Mouse (Mus musculus) adrenal gland, adult 8-10 months (tissue): ENCODE results near the gene Edf1. TPM values are rescaled to one million over a fixed set of nuclear protein-coding genes. Genes with fewer than 3 reads are reported as not detected.
"Not testable (repeated sequence)": the region's sequence is repeated elsewhere in the genome, so short reads cannot be mapped to it uniquely, and the experiment has no call there.

Experiments used
- DNase-seq: peaks from one replicate; pipeline ENCODE4 v3.0.0; 2022
- total RNA-seq, 4 experiments: library from RNA; stranded (reverse); gene quantifications; 2 replicates each; pipeline ENCODE4 v1.2.4; 2022

Gene Edf1
- total RNA-seq: 100 to 1,000 TPM; 149 to 331 (median 215) TPM

DNA sequence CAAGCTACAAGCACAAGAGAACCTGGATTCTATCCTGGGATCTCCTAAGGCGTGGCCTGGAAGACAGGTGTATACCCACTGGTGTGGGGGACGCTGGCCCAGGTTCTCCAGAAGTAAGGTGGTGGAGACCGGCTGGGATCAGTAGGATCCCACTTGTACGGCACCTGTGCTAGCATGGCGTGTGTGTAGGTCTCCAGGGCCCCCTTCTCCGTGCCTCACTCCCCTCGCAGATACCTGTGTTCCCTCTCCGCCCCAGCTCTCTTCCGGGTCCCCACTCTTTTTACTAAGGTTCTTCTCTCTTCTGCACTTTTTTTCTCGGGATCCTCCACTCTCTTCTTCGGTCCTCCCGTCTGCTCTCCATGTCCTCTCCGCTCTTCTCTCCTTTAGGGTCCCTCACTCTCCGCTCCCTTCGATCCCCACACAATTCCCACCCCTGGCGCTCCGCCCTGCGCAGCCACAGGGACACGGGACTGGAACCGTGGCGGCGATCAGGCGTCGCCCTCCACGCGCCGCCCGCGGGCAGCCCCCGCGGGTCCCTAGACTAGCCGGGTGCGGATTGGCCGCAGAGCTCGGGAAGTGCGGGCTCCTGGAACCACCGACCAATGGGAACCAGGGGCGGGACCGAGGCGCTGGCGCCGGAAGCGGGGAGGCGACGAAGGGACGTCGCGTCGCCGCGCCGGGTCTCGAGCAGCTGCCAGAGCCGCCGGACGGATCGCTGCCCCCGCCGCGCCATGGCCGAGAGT is at the start of gene Edf1:
Gene Edf1 (plus strand): TSS at position 627 of the 743 bp plus-strand sequence.
- peak; percentile 94 for DNase-seq

DNA sequence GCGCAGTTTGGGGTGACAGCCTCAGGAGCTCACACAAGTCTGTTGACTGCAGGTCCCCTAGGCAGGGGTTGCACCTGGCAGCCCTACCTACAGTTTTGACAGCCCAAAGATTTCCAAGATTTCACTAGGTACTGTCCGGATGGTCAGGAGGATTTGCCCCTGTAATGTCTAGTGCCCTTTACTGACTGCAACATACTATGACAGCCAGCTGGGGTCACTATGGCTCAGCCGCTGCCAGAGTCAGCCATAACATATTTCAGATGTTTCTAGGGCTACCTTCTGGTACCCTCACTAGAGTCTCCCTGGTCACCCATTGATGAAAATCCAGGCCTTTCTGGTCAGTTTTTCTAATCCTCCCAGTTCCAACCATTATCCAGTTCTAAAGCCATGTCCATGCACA is 47.7 kb upstream of the Edf1 start:
- no peak for DNase-seq

DNA sequence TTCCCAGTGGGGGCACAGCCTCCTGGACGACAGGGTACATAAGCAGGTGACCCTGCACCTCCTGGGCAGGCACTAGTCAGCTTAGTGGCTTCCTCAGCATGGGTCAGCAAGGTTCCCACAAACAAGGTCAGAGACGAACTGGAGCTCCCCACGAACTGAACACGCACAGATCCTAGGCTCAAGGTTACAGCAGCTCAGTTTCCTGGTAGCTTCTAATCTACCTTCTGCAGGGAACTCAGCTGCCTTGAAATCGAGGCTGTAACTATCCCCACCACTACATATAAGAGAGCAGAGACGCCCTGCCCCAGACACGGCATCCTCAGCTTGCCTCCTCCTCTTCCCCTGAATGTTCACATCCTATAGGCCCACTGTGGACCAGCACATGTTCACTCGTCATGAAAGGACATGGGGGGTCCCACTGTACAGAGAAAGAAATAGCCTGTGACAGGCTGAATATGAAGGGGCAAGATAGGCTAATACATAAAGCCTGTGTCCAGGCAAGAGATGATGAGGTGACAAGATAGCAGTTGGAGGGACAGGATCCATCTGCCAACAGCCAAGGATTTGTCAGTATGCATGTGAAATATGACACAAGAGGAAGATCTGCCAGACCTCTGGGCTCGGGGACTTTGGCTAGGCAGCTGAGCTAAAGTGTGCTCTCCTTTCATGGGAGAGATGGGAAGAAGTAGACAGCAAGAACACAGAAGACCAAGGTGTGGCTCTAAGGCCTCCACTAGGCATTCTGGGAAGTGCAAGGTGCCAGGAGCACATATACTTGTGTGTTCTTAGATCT is 30.9 kb upstream of the Edf1 start:
- no peak for DNase-seq

DNA sequence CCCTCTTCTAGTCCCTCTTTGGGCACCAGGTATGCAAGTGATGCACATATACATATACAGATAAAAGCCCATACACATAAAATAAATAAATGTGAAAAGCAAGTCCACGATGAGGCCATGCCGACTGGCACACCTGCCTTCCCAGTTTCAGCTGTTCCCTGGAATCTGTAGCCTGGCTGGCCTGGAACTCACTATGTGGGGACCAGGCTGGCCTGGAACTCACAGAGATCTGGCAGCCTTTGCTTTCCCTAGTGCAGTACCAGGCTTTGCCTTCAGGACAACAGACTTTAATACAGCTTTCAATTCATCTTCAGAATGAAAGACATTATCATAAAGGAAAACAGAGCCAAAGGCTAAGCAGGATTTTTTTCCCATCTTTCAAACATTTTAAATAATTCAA is 23.9 kb upstream of the Edf1 start:
- DNase-seq: no peak

DNA sequence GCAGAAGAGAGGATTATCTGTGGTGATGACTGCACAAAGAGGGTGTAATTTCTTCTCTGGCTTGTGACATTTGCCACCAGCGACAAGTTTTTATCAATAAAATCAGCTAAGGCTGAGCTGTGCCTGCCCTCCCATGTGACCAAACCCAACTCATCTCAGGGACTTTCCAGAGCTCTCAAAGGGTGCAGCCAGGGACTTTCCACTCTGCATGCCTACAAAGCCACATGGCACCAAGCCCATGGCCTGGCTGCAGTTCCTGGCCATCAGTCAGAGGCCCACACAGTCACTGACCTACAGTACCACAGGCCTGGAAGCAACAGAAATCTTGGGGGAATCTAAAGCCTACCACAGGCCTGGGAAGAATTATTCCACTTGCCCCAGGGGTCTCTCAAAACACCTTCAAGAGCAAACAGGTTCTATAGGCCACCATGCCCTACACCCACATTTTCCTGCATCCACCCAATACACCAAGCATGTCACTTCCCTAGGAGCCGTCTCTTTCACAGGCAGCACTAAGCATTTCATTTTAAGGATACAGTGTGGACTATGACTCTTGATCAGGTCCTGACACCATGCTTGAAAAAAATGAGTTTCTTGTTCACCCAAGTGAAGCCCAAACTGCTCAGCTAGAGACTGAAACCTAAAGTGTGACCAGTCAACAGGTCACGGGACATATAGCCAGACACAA is 23.3 kb upstream of the Edf1 start:
- peak; percentile 93 for DNase-seq

DNA sequence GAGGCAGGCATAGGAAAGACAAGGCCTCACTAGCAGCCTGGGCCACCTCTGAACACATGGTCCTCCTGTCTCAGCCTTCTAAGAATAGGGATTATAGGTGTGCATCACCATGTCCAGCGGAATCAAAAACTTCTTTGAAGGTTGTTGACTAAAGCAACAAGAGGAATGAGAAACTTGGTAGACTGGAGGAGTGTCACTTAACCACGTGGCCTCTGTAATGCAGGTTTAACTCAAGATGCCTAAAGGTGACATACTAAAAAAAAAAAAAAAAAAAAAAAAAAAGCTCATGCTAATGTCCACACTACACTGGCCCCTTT is 22.8 kb upstream of the Edf1 start:
- no peak for DNase-seq

DNA sequence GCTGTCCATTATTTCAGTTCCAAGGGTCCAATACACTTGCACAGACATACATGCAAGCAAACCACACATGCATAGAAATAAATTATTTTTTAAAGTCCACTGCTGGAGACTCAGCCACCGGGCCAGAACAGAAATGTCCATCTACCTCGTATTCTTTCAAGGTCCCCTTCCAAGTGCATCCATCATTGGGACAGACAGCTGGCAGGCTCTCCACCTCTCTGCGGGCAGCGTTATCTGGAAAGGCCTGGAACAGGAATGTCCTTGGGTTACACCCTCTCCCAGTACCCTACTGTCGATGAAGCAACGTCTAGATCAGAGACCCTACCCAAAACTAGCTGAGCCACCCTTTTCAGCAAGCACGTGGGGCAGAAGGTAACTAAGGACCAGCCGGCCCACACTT is 21.1 kb upstream of the Edf1 start:
- DNase-seq: peak; percentile 82

DNA sequence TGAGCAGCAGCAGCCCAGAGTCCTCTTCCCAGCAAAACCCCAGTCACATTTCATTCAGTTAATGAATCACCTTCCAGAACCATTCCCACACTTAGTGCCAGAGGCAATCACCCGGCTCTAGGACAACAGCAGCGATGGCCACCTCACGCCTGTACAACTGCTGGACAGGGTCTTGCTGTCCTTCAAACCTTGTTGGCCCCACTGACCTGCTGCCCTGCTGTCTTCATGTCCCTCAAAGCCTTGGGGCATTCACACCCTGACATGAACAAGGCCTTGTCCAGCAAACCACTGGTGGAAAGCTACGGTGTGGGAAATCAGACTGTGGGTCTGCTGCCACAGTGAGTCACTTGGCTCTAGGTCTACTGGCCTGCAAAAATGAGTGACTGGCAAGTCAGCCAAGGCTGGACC is 17.1 kb upstream of the Edf1 start:
- peak; percentile 64 for DNase-seq

DNA sequence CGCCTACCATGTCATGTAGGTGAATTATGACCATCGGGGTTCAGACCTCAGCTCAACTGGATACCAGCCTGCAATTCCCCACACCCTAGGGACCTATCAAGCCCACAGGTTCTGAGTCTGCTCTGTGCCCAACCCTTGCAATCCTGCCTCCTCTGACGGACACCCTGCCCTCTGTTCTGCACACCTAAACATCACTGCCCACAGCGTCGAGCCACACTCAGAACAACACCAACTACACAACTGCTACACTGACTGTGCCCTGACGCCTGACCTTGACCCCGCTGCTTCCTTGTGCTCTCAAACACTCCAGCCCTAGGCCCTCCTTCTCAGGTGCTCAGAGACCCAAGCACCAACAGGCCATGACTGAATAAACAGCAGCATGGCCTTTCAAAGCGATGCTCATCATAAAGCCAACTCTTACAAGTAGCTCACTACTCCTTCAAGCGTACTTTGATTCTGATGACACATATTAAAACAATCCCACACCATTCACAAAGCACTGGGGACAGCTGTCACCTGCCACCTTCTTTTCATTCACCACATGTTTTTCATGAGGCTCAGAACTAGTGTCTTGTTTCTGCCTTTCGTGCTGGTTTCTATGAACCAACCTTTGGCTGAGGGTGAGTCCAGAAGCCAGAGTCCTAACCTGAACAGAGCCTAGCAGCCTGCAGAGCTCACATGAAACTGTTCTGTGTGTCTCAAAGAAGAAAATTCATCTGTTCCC is 15.8 kb upstream of the Edf1 start:
- no peak for DNase-seq

DNA sequence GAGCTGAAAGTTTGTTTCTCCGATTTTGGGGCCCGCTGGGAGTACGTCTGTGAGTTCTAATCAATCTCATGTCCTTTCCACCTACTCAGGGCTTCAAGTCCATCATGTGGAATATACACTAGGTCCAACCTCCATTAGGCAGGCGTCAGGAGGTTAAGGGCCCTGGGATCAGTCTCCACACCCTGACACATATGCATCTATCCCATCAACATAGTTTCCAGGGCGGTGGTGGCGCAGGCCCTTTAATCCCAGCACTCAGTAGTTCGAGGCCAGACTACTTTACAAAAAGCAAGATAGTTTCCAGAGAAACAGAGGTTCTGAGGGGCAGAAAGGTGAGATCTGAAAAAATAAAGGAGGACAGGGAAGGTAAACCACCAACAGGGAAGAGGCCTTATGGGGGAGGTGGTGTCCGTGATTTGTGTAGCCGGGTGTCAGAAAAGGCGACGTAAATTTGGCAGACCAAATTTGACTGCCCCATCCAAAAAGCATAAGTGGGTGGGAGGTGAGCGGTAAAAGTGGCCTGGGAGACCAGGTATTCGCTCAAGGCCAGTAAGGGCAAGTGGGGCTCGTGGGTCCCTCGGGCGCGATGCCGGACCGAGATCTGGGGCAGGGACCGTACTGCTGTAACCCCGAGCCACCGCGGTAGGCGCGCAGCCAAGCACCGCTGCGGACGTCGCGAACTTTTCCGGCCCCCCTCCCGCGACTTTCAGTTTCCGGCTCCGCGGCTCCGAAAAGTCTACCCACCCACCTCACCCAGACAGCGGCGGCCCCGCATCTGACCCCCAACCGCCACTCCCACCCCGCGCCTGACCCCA is 11.4 kb upstream of the Edf1 start:
- DNase-seq: no peak

DNA sequence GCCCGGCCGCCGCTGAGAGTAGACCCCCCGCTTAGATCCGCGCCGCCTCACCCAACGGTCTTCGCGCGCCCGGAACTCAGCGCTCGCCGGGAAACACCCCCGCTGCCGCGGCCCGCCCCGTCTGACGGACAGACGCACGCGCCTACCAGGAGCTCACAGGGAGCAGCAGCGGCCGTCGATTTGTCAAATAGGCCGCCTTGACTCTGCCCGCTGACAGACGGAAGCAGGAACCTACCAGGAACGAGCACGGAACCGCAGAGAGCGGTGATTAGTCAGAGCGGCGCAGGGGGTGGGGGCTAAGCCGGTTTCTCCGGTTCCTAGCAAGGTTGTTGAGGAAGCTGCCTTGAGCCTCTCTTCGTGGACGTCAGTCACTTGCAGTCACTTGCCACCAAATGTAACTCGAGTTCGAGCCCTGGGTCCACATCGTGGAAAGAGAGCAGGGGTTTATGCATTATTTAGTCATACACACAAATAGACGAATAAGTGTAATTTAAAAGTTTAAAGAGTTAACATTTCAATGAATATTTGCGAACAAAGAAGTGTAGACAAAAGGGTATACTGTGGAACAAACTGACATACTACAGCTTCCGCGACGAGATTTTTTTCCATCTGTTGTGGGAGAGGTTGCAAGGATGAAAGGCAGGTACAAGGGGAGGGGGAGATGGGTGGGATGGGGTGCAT is 10.7 kb upstream of the Edf1 start, which contains the start of gene Traf2:
Gene Traf2 (minus strand): TSS at position 130 of the 681 bp plus-strand sequence.
- peak; percentile 99 for DNase-seq

DNA sequence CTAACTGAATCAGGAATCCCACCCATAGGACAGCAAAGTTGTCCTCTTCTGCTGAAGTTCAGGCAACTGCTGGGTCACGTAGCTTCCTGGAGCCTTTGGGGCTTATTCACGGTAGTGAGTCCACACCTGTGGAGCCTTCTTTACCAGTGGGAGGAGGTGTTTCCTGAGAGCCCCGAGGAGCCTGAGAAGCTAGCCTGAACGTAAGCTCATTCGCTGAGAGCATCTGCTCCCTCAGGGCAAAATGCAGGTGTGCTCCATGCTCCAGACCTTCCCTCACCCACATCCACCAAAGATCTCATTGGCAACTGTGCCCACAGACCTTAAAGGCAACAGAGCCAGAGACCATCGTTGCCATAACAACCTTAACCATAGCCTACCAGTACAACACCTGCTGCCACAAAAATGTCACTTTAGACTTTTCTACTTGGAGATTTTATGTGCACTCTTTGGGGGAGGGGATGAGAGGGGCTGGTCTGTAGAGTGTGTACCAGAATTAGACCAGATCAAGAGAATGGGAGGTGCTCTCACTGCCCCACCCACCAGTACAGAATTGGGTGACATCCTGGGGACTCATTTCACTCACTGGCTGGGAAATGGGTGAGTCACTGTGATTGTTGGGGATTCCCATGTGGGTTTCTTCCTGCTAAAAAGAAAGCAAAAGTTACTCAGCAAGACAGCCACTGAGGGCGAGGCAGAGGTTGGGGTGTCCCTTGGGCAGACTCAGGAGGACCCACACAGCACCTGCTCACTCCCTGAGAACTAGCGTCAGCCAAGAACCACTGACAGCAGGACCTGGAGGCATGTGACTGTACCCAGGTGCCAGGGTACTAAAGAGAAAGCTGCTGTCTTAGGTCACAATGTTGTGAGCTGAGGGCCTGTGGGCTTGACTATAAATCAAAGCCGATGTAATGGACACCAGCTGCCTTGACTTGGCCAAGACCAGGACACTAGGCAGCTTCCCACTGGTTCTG is 8.3 kb upstream of the Edf1 start:
- DNase-seq: no peak

DNA sequence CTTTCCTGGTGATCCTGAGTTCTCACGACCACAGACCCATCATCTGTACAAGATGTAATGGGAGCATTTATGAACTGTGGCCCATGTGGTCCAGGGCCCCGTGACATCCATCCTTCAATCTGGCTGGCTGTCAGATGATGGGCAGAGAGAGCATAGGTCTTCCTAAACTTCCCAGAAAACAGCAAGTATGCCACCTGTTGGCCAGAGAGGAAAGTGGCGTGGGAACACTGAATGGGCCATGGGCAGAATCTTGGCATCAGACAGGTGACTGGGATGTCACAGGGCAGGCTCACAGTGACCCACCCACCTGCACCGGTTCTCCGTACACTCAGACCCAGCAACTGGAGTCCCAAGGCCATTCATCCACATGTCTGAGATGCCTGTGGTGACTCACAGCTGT is 6.5 kb upstream of the Edf1 start:
- no peak for DNase-seq

DNA sequence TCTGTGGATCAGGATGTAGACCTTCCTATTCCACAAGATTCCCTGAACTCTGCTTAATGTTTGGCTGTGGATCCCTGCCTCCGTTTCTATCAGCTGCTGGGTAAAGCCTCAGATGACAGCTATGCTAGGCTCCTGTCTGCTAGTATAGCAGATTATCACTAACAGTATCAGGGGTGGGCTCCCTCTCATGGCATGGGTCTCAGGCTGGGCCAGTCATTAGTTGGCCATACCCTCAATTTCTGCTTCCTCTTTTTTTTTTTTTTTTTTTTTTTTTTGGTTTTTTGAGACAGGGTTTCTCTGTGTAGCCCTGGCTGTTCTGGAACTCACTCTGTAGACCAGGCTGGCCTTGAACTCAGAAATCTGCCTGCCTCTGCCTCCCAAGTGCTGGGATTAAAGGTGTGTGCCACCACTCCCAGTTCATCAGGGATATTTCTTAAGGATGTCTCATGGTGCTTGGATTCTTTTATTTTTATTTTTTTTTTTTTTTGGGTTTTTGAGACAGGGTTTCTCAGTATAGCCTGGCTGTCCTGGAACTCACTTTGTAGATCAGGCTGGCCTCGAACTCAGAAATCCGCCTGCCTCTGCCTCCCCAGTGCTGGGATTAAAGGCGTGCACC is 4.4 kb upstream of the Edf1 start:
- not testable (repeated sequence) for DNase-seq

DNA sequence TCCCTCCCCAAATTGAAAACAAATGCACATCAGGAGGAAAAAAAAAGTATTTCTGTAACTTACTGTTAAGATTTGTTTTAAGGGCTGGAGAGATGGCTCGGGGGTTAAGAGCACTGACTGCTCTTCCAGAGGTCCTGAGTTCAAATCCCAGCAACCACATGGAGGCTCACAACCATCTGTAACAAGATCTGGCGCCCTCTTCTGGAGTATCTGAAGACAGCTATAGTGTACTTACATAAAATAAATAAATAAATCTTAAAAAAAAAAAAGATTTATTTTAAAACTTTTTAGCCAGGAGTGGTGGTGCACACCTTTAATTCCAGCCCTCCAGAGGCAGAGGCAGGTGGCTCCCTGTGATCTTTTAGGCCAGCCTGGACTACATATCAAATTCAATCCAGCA is 2.2 kb upstream of the Edf1 start:
- DNase-seq: not testable (repeated sequence)

DNA sequence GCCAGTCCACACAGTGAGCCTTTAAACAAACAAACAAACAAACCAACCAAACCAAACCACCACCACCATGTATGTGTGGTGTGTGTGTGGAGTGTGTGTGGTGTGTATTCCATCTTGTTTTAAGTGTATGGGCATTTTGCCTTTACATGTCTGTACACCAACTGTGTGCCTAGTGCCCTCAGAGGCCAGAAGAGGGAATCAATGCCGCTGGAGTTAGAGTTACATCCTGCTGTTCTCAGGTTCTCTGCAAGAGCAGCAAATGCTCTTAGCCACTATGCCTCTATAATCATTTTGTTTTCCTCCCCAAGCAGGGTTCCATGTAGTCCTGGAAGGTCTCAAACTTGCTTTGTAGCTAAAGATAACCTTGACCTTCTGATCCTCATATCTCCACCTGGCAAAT is 1.4 kb upstream of the Edf1 start:
- DNase-seq: no peak

DNA sequence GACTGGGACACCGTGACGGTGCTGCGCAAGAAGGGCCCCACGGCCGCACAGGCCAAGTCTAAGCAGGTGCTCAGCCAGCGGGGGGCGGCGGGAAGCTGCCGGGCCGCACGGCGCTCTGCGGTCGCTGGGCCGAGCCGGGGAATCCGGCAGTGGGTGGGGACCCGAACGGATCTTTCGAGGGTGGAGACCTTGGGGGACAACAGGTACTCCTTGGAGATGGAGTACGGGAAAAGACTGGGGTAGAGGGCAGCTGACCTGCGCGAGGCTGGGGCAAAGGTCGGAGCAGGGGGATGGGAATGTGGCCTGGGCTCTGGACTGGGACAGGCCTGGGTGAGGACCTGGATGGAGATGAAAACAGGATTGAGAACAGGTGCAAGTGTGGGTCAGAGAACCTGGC is 315 bp downstream of the Edf1 start:
- no peak for DNase-seq

DNA sequence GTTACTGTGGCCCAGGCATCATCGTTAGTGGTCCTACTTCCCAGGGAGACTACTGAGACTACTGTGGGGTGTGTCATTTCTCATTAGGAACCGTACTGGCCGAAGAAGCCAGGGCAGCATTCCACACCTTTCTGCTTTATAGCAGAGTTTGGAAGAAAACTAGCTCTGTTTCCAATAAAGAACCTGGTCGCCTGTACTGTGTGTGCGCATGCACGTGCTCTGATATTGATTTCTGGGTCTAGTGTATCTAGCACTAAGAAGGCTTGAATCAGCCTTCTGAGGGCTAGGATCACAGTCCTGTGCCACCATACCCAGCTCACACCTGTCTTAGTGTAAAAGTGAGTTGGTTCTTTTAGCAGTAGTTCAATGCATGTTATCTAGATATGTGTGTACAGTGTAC is 1.1 kb downstream of the Edf1 start:
- DNase-seq: no peak

DNA sequence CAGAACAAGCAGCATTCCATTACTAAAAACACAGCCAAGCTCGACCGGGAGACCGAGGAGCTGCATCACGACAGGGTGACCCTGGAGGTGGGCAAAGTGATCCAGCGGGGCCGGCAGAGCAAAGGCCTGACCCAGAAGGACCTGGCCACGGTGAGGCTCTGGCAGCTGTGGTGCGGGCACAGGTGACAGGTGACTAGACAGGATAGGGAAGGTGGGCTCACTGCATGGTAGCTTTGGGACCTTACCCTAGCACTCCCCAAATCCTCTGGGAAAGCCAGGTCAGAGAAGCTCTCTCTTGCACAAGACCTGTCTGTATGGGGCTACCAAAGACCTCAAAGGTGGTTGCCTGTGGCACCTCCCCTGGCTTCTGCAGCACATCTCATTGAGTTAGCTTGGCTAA is 2.9 kb downstream of the Edf1 start:
- no peak for DNase-seq

DNA sequence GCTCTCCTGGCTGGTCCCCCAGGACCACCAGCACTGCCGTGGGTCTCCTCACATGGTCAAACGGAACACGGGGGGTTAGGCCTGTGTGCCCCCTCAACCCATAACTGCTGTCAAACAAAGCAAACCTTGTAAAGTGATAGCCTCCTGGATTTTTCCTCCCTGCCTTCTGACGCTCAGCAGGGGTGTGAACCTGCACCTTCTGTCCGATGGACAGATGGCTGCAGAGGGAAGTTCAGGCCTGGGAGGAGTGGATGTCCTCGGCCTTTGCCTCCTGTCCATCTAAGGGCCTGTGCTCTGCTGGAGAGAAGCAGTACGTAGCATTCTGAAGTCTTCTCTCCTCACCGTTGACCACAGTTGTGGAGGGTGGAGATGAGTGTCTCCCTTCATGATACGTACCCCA is 4.3 kb downstream of the Edf1 start:
- no peak for DNase-seq
